Mouse (Mus musculus): ENCODE measurements at regions not wholly inside any gene's neighbourhood (a gene's known extent, or its start where the extent isn't known, plus 50 kb on each side); places are given as distances from the start of the nearest gene placed in this dataset.

DNA sequence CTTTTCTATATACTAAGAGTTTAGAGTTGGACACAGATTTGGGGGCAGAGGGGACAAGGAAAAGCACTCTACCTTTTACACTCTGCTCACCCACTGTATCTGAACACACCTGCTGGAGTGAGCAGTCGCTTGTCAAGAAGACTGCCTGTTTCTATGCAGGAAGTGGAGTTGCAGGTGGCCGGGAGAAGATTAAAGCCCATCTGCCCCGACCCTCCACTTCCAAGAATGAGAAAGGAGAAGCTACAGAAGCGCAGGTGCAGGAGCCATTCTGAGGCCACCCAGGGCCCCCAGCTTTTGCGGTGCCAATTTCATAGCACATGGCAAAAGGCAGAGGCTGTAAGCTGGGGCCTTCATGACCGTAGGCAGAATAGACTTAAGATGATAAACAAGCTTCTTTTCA, 108.4 kb upstream of the Atp6ap2 start:
- no peak for TF ChIP-seq CTCF (IDR thresholded peaks at IDR 0.05; ENCODE audit: extremely low read depth, insufficient read depth, low read length)
- no peak for TF ChIP-seq POLR2A (IDR thresholded peaks at IDR 0.05; ENCODE audit: extremely low read depth, insufficient read depth, low read length)
